Comparison of ENCODE assay signal across 9 mouse cellular contexts in genomic region chr15:84631560-84631959, GRCm38 (mm10). TPM values are rescaled to one million over a fixed set of nuclear protein-coding genes. Genes with fewer than 3 reads are reported as not detected.
DNase-seq lines count a peak whose midpoint lies in the region; ATAC-seq and TF ChIP-seq lines count a peak whose summit lies in the region.
"Had no signal": no experiment of that assay in that cellular context is flagged by ENCODE, and none has a peak within 500 bp of the region (broad histone marks: within the 10 kb centered on the region; RNA-seq: fewer than 3 reads in every experiment).

No protein-coding gene starts in this region.

- H3K9me3 ChIP-seq in ES-Bruce4 (replicated peaks; ENCODE audit: control insufficient read depth, insufficient read depth, low read length, poor library complexity, severe bottlenecking) = no peaks in the 10 kb centered on the region
- H3K9me3 ChIP-seq in forebrain, embryonic 10.5 days = no peaks in the 10 kb centered on the region
- H3K9me3 ChIP-seq in hindbrain, embryonic 11.5 days (ENCODE audit: control insufficient read depth, low read length) = no peaks in the 10 kb centered on the region
- H3K9me3 ChIP-seq: heart, embryonic 13.5 days had no signal

- peak; percentile 33; the same call in 1 of the 2 replicates for ATAC-seq in hindbrain, embryonic 11.5 days (ENCODE audit: low FRiP score)

- WGBS in forebrain, embryonic 10.5 days = 2% methylated on average over 7 of the region's 7 CpGs
- 1% methylated on average over 7 of the region's 7 CpGs for WGBS in hindbrain, embryonic 11.5 days

- H3K27ac ChIP-seq in ES-Bruce4 (ENCODE audit: insufficient read depth, low read length) = no peak overlapping the region
- H3K27ac ChIP-seq in forebrain, embryonic 10.5 days = no peak overlapping the region
- no peak overlapping the region for H3K27ac ChIP-seq in hindbrain, embryonic 11.5 days (ENCODE audit: low read depth, low read length)
- no peak overlapping the region for H3K27ac ChIP-seq in layer of hippocampus, adult 2 months
- H3K27ac ChIP-seq: heart, embryonic 13.5 days had no signal

- TF ChIP-seq POLR2A in ES-Bruce4 (IDR thresholded peaks at IDR 0.05; ENCODE audit: insufficient read depth, low read length) = no peak

- no peaks in the 10 kb centered on the region for H3K27me3 ChIP-seq in ES-Bruce4 (ENCODE audit: control insufficient read depth, insufficient read depth, low read length, poor library complexity, severe bottlenecking)
- H3K27me3 ChIP-seq in forebrain, embryonic 10.5 days (ENCODE audit: poor library complexity, severe bottlenecking) = peaks cover 14% of the 10 kb centered on the region; the same call in 1 of the 2 replicates
- no peaks in the 10 kb centered on the region for H3K27me3 ChIP-seq in hindbrain, embryonic 11.5 days (ENCODE audit: control insufficient read depth, insufficient read depth, low read length)

- H3K4me3 ChIP-seq in ES-Bruce4 (ENCODE audit: low read depth, low read length) = no peak overlapping the region
- no peak overlapping the region for H3K4me3 ChIP-seq in forebrain, embryonic 10.5 days
- no peak overlapping the region for H3K4me3 ChIP-seq in hindbrain, embryonic 11.5 days (ENCODE audit: low read depth, low read length)
- H3K4me3 ChIP-seq in layer of hippocampus, adult 2 months = no peak overlapping the region
- H3K4me3 ChIP-seq: heart, embryonic 13.5 days had no signal

- TF ChIP-seq CTCF in ES-Bruce4 (IDR thresholded peaks at IDR 0.05; ENCODE audit: low read depth, low read length) = peak; percentile 100
- TF ChIP-seq CTCF in layer of hippocampus, adult 2 months (conservative IDR thresholded peaks at IDR 0.05) = peak; percentile 94

- no peaks in the 10 kb centered on the region for H3K36me3 ChIP-seq in ES-Bruce4 (ENCODE audit: control insufficient read depth, insufficient read depth, low read length, poor library complexity, severe bottlenecking)
- no peaks in the 10 kb centered on the region for H3K36me3 ChIP-seq in forebrain, embryonic 10.5 days (replicated peaks)
- no peaks in the 10 kb centered on the region for H3K36me3 ChIP-seq in hindbrain, embryonic 11.5 days (ENCODE audit: control insufficient read depth, insufficient read depth, low read length)
- H3K36me3 ChIP-seq: heart, embryonic 13.5 days had no signal

- H3K4me2 ChIP-seq in hindbrain, embryonic 11.5 days (replicated peaks; ENCODE audit: low read depth, low read length) = no peak overlapping the region
- H3K4me2 ChIP-seq: heart, embryonic 13.5 days had no signal

- H3K4me1 ChIP-seq in ES-Bruce4 (ENCODE audit: control insufficient read depth, insufficient read depth, low read length) = no peaks in the 10 kb centered on the region
- peaks cover 10% of the 10 kb centered on the region for H3K4me1 ChIP-seq in forebrain, embryonic 10.5 days
- H3K4me1 ChIP-seq in hindbrain, embryonic 11.5 days (replicated peaks; ENCODE audit: control insufficient read depth, insufficient read depth, low read length) = 0 out of 2 replicates have a peak, but pooled peaks cover 2% of the 10 kb centered on the region
- H3K4me1 ChIP-seq: heart, embryonic 13.5 days had no signal

- DNase-seq in c-Kit-positive CD71-negative TER-119-negative erythroid progenitor cells, embryonic 14.5 days (ENCODE audit: low read depth) = peak; percentile 51
- DNase-seq in forebrain, embryonic 10.5 days (ENCODE audit: extremely low spot score, low spot score) = peak; percentile 82
- peak; percentile 88 for DNase-seq in hindbrain, embryonic 11.5 days (ENCODE audit: low spot score)
- DNase-seq in layer of hippocampus, adult 2 months (ENCODE audit: low spot score in 2 of 2) = peak; percentile 71 to 78
- DNase-seq in lung, postnatal 25 days (ENCODE audit: low spot score) = peak; percentile 70
- DNase-seq in retina, postnatal 1 day = peak; percentile 81
- DNase-seq in thymus, postnatal 36 days = peak; percentile 63 to 67

- H3K9ac ChIP-seq in ES-Bruce4 (ENCODE audit: low read depth, poor library complexity, severe bottlenecking) = no peak overlapping the region
- no peak overlapping the region for H3K9ac ChIP-seq in hindbrain, embryonic 11.5 days (ENCODE audit: low read depth, low read length)
- H3K9ac ChIP-seq: heart, embryonic 13.5 days had no signal

- peak; percentile 62; the same call in 1 of the 2 replicates for TF ChIP-seq EP300 in ES-Bruce4 (IDR thresholded peaks at IDR 0.05; ENCODE audit: insufficient read depth, low read depth, low read length)

RNA-seq across cellular contexts. Expression of gene Prr5, which starts 37.9 kb away (rescaled TPM):
- polyA plus RNA-seq in ES-Bruce4 (2011; ENCODE audit: insufficient read depth, insufficient read length, low read depth, missing spikeins) = 17.3 and 18.9 TPM in 2 replicates
- polyA plus RNA-seq in forebrain, embryonic 10.5 days (2016; fragmentation: Nextera tagmentation; extraction: Ambion mirVana) = 14.1 and 14.3 TPM in 2 replicates
- polyA plus RNA-seq in hindbrain, embryonic 11.5 days (2014; fragmentation: Nextera tagmentation; extraction: Ambion mirVana) = 12.1 and 13.9 TPM in 2 replicates
- 10 to 100 TPM; 15.5 to 16.9 TPM for total RNA-seq in layer of hippocampus, adult 2 months (2021)
